Mouse (Mus musculus) lung, postnatal 0 days (tissue): ENCODE measurements around the gene Borcs7.

Source experiments
- CTCF ChIP-seq: IDR thresholded peaks from 2 replicates; pipeline ENCODE4 v1.5.1; 2016; ENCODE audit warnings: antibody characterized with exemption, mild to moderate bottlenecking
- EP300 ChIP-seq: IDR thresholded peaks from 2 replicates; pipeline ENCODE4 v1.6.1; 2016; ENCODE audit warnings: antibody characterized with exemption, mild to moderate bottlenecking, control low read depth

DNA sequence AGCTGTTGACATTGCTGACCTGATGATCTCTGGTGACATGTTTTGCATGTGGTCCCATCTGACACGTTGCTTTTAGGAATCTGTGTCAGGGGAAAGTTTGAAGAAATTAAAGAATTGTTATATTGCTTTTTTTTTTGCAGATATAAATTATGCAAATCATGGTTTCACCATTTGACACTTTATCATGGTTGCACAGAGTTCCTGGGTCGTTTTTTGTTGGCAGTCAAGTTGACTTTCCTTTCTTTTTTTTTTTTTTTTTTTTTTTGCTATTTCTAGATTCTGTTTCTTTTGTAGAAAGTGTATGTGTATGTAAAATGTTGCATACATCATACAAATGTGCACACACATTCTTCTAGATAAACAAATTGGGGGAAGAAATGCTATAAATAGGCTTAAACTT is 1.4 kb downstream of the Borcs7 start:
- TF ChIP-seq CTCF (no peak), EP300 (no peak)
